Mouse (Mus musculus) gastrocnemius, postnatal 36 days (tissue): Measurements from ENCODE around the gene Cabcoco1. TPM values are rescaled to one million over a fixed set of nuclear protein-coding genes. Genes with fewer than 3 reads are reported as not detected.

Source experiments
- DNase-seq, 2 experiments: peaks; one replicate each; pipeline ENCODE4 v3.0.0; 2022
- intact Hi-C: fragments of 180-260 bp; cut with DNase I; formaldehyde crosslinking; loops from one replicate; pipeline ENCODE4 v1.15.1; 2025
- total RNA-seq, 2 experiments: library from RNA; stranded (reverse); gene quantifications; 2 replicates each; pipeline ENCODE4 v1.2.3; 2021

Cabcoco1 gene
- total RNA-seq, 2 experiments from 2014 or later, result not detected

GRCm38 (mm10) chr10:68441931-68442662 is 99.6 kb downstream of the Cabcoco1 start:
- DNase-seq, result no peak
- intact Hi-C loops, result loop anchor here (10.0 kb wide), 1 partner anchor 87 kb away; no protein-coding TSS in a partner anchor

- no peak for DNase-seq
- intact Hi-C loops, result loop anchor here (10.0 kb wide), 1 partner anchor 86 kb away; no protein-coding TSS in a partner anchor
Measured at GRCm38 (mm10) chr10:68440515-68440914, 101.2 kb downstream of the Cabcoco1 start.

GRCm38 (mm10) chr10:68435754-68436153 is 105.9 kb downstream of the Cabcoco1 start:
- DNase-seq, result no peak
- intact Hi-C loops, result no loop called here

GRCm38 (mm10) chr10:68435001-68435560 is 106.6 kb downstream of the Cabcoco1 start:
- DNase-seq, result no peak
- intact Hi-C loops, result no loop called here

GRCm38 (mm10) chr10:68434045-68434639 is 107.6 kb downstream of the Cabcoco1 start:
- intact Hi-C loops, result no loop called here
- no peak for DNase-seq

- intact Hi-C loops, result no loop called here
- no peak for DNase-seq
Measured at GRCm38 (mm10) chr10:68431346-68431745, 110.3 kb downstream of the Cabcoco1 start.

- intact Hi-C loops, result no loop called here
- DNase-seq, result no peak
Measured at GRCm38 (mm10) chr10:68430929-68431328, 110.8 kb downstream of the Cabcoco1 start.

GRCm38 (mm10) chr10:68420393-68420920 is 121.2 kb downstream of the Cabcoco1 start:
- no peak for DNase-seq

GRCm38 (mm10) chr10:68419893-68420292 is 121.8 kb downstream of the Cabcoco1 start:
- intact Hi-C loops, result no loop called here
- DNase-seq, result no peak

More at GRCm38 (mm10) chr10:68420393-68420920, 121.2 kb downstream of the Cabcoco1 start:
- intact Hi-C loops, result no loop called here

GRCm38 (mm10) chr10:68417074-68417790 is 124.5 kb downstream of the Cabcoco1 start:
- intact Hi-C loops, result no loop called here
- DNase-seq, result no peak

GRCm38 (mm10) chr10:68405936-68406335 is 135.8 kb downstream of the Cabcoco1 start:
- no peak for DNase-seq
- intact Hi-C loops, result no loop called here

GRCm38 (mm10) chr10:68396786-68397185 is 144.9 kb downstream of the Cabcoco1 start:
- intact Hi-C loops, result no loop called here
- DNase-seq, result no peak

- intact Hi-C loops, result no loop called here
Measured at GRCm38 (mm10) chr10:68396083-68396482, 145.6 kb downstream of the Cabcoco1 start.

GRCm38 (mm10) chr10:68391640-68392039 is 150.1 kb downstream of the Cabcoco1 start:
- DNase-seq, result no peak
- intact Hi-C loops, result no loop called here

More at GRCm38 (mm10) chr10:68396083-68396482, 145.6 kb downstream of the Cabcoco1 start:
- DNase-seq, result no peak

GRCm38 (mm10) chr10:68388802-68389201 is 152.9 kb downstream of the Cabcoco1 start:
- no peak for DNase-seq
- intact Hi-C loops, result no loop called here

GRCm38 (mm10) chr10:68388138-68388537 is 153.6 kb downstream of the Cabcoco1 start:
- no peak for DNase-seq
- intact Hi-C loops, result no loop called here

Other genes starting within 250 kb of the Cabcoco1 start
- gene Tmem26, start 181.8 kb upstream of the Cabcoco1 start, total RNA-seq, result under 1 TPM; 0.44 to 0.64 TPM